Mouse (Mus musculus) embryonic facial prominence, embryonic 12.5 days (tissue): ENCODE results near the gene Gli1. TPM values are rescaled to one million over a fixed set of nuclear protein-coding genes. Genes with fewer than 3 reads are reported as not detected.
"Not testable (repeated sequence)": the region's sequence is repeated elsewhere in the genome, so short reads cannot be mapped to it uniquely, and the experiment has no call there.

Experiments
- ATAC-seq: fragments of 200-750 bp; cut with Nextera tagmentation; 2 replicates; pipeline ENCODE4 v1.8.0; 2017; ENCODE audit not compliant: insufficient number of reproducible peaks, insufficient read depth, low FRiP score, low TSS enrichment
- H3K27ac ChIP-seq: fragments of 300-500 bp; sonication (generic); 2 replicates; pipeline ENCODE4 v1.5.1; 2016; ENCODE audit warnings: mild to moderate bottlenecking
- H3K27me3 ChIP-seq: fragments of 300-500 bp; sonication (generic); 2 replicates; pipeline ENCODE4 v1.6.1; 2016; ENCODE audit warnings: mild to moderate bottlenecking, moderate library complexity
- H3K36me3 ChIP-seq: fragments of 300-500 bp; sonication (generic); 2 replicates; pipeline ENCODE4 v1.6.1; 2016; ENCODE audit warnings: mild to moderate bottlenecking
- H3K4me1 ChIP-seq: fragments of 300-500 bp; sonication (generic); 2 replicates; pipeline ENCODE4 v1.6.1; 2016
- H3K4me2 ChIP-seq: fragments of 300-500 bp; sonication (generic); replicated peaks from 2 replicates; pipeline ENCODE4 v1.6.1; 2016; ENCODE audit warnings: mild to moderate bottlenecking, moderate library complexity
- H3K4me3 ChIP-seq: fragments of 300-500 bp; sonication (generic); 2 replicates; pipeline ENCODE4 v1.5.1; 2016; ENCODE audit warnings: mild to moderate bottlenecking
- H3K9ac ChIP-seq: fragments of 300-500 bp; sonication (generic); 2 replicates; pipeline ENCODE4 v1.6.1; 2016; ENCODE audit warnings: mild to moderate bottlenecking, moderate library complexity
- H3K9me3 ChIP-seq: fragments of 300-500 bp; sonication (generic); 2 replicates; pipeline ENCODE4 v1.6.1; 2016; ENCODE audit warnings: mild to moderate bottlenecking, moderate library complexity
- WGBS: fragments of 180-500 bp; shearing (Covaris S2); methylation state at CpG from one replicate; pipeline ENCODE4 v1.1.7; 2016; 5-methylcytosine and 5-hydroxymethylcytosine counted together
- polyA plus RNA-seq: library from polyadenylated mRNA; unstranded; fragments of >200 nt; fragmentation: Nextera tagmentation; extraction: Ambion mirVana; gene quantifications from 2 replicates; pipeline ENCODE4 v1.2.1, GENCODE M21; 2016

The Gli1 gene
- polyA plus RNA-seq, 1 experiment from 2014 or later = 15.5 TPM

DNA sequence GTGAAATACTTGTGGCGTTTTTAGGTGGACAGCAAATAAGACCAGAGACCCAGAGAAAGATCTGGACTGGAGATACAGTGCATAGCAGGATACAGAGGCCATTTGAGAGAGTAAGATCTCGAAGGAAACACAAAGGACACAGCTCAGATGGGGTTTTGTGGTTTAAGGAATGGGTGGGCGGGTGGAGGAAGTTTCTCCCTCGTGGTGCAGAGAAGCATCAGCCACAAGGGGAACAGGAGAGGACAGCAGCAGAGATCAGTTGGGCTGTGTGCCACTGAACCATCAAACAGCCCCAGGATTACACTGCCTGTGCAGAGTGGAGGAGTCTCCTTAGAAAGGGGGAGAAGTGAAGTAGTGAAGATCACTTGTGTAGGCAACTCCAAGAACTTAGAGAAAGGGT lies 23.8 kb downstream of the Gli1 start:
- no peak for ATAC-seq
- H3K27ac ChIP-seq = no peak overlapping the region
- no peaks in the 10 kb centered on the region for H3K4me1 ChIP-seq
- H3K27me3 ChIP-seq = peaks cover 18% of the 10 kb centered on the region; the same call in 1 of the 2 replicates
- WGBS = 36% methylated on average over 4 of the region's 4 CpGs
- no peak overlapping the region for H3K4me3 ChIP-seq
- no peak overlapping the region for H3K9ac ChIP-seq
- H3K9me3 ChIP-seq = no peaks in the 10 kb centered on the region
- H3K36me3 ChIP-seq = no peaks in the 10 kb centered on the region
- no peak overlapping the region for H3K4me2 ChIP-seq

DNA sequence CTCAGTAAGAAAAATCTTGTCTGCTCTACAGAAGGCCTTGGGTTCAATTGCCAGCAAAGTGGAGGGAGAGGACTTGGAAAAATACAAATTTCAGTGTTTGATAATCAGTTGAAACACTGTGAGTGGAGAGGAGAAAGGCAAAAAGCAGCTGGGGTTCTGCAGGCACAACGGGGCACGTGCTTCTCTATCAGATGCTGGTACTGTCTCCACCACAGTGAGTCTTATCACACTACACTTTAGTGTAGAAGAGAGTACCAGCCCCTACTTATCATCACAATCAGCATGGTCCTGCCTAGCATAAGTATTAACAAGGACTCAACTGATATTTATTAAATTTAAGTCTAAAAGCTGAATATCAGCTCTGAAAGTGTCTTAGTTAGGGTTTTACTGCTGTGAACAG lies 24.5 kb downstream of the Gli1 start:
- no peak for ATAC-seq
- H3K27ac ChIP-seq = no peak overlapping the region
- no peaks in the 10 kb centered on the region for H3K9me3 ChIP-seq
- H3K4me2 ChIP-seq = no peak overlapping the region
- H3K9ac ChIP-seq = no peak overlapping the region
- no peaks in the 10 kb centered on the region for H3K36me3 ChIP-seq
- no peaks in the 10 kb centered on the region for H3K4me1 ChIP-seq
- H3K4me3 ChIP-seq = no peak overlapping the region
- peaks cover 12% of the 10 kb centered on the region; the same call in 1 of the 2 replicates for H3K27me3 ChIP-seq
- 80% methylated on average over 2 of the region's 2 CpGs for WGBS

DNA sequence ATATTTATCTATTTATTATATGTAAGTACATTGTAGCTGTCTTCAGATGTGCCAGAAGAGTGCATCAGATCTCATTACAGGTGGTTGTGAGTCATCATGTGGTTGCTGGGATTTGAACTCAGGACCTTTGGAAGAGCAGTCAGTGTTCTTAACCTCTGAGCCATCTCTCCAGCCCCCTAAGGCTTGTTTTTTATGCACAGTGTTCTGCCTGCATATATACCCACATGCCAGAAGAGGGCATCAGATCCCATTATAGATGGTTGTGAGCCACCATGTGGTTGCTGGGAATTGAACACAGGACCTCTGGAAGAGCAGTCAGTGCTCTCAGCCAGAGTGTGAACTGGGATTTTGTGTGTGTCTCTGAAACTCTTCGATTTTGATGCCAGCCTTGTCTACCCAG lies 26.8 kb downstream of the Gli1 start:
- WGBS = 75% methylated on average over 1 of the region's 1 CpGs

DNA sequence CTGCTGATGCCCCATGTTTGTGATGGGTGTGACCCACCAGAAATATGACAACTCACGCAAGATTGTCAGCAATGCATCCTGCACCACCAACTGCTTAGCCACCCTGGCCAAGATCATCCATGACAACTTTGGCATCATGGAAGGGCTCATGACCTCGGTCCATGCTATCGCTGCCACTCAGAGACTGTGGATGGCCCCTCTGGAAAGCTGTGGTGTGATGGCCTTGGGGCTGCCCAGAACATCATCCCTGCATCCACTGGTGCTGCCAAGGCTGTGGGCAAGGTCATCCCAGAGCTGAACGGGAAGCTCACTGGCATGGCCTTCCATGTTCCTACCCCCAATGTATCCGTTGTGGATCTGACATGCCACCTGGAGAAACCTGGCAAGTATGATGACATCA lies 28.3 kb downstream of the Gli1 start:
- not testable (repeated sequence) for H3K9ac ChIP-seq, ATAC-seq, H3K36me3 ChIP-seq, H3K4me3 ChIP-seq, H3K9me3 ChIP-seq, H3K27ac ChIP-seq, H3K4me2 ChIP-seq, H3K27me3 ChIP-seq, H3K4me1 ChIP-seq
- WGBS = 86% methylated on average over 5 of the region's 5 CpGs

More for the DNA sequence above, 26.8 kb downstream of the Gli1 start:
- H3K27ac ChIP-seq, H3K27me3 ChIP-seq, H3K9ac ChIP-seq, H3K4me2 ChIP-seq, H3K4me3 ChIP-seq, H3K36me3 ChIP-seq, H3K4me1 ChIP-seq, ATAC-seq, H3K9me3 ChIP-seq: not testable (repeated sequence)

DNA sequence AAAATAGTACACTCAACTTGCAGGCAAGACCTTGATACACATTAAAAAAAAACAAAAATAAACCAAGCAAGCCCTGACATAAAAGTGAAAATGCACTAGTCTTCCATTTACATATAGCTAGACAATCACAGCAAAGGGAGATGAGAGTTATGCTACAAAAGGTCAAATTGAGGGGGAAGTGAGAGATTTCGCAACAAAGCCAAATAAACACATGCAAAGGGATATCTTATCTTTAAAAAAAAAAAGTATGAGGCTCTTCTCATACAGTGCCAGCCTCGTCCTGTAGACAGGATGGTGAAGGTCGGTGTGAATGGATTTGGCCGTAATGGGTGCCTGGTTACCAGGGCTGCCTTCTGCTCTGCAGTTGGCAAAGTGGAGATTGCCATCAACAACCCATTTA lies 28.9 kb downstream of the Gli1 start:
- Histone ChIP-seq H3K27me3 (no peaks in the 10 kb centered on the region), H3K36me3 (peaks cover 15% of the 10 kb centered on the region)
- ATAC-seq = no peak

DNA sequence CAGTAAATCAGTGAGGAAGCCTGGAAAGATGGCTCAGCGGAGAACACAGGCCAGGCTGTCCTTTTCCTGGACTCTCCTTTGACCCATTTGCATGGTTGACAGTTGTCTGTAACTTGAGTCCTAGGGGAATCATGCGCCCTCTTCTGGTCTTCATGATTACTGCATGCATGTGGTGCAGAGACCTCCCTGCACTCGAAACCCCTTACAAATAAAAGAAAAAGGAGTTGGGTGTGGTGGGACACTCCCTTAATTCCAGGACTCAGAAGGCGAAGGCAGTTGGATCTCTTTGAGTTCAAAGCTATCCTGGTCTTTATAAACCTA lies 29.5 kb downstream of the Gli1 start:
- peaks cover 10% of the 10 kb centered on the region for H3K4me1 ChIP-seq
- H3K27ac ChIP-seq = 0 out of 2 replicates have a peak overlapping the region, but pooled peaks have one; percentile 58
- under 1% methylated on average over 4 of the region's 4 CpGs for WGBS
- peak overlapping the region; percentile 43; the same call in 1 of the 2 replicates for H3K9ac ChIP-seq
- H3K4me2 ChIP-seq = peak overlapping the region; percentile 77
- no peaks in the 10 kb centered on the region for H3K27me3 ChIP-seq
- H3K36me3 ChIP-seq = peaks cover 20% of the 10 kb centered on the region
- H3K9me3 ChIP-seq = no peaks in the 10 kb centered on the region
- peak overlapping the region; percentile 84 for H3K4me3 ChIP-seq
- ATAC-seq = 0 out of 2 replicates have a peak, but pooled peaks have one; percentile 55

More for the DNA sequence above, 28.9 kb downstream of the Gli1 start:
- no peaks in the 10 kb centered on the region for H3K9me3 ChIP-seq
- H3K9ac ChIP-seq = no peak overlapping the region
- WGBS = 68% methylated on average over 4 of the region's 4 CpGs
- H3K27ac ChIP-seq = no peak overlapping the region
- H3K4me1 ChIP-seq = peaks cover 10% of the 10 kb centered on the region
- no peak overlapping the region for H3K4me2 ChIP-seq
- H3K4me3 ChIP-seq = no peak overlapping the region

GRCm38 (mm10) chr10:127311476-127312355 lies 30.1 kb downstream of the Gli1 start, which contains the start of gene Mars:
Gene Mars, minus strand, starts transcription at chr10:127311786.
- Histone ChIP-seq H3K4me1 (peaks cover 10% of the 10 kb centered on the region), H3K4me3 (peak within 1 kb of the TSS; percentile 84), H3K9ac (peak within 1 kb of the TSS; percentile 78), H3K27ac (peak within 1 kb of the TSS; percentile 58), H3K9me3 (no peaks in the 10 kb centered on the region), H3K36me3 (peaks cover 26% of the 10 kb centered on the region), H3K27me3 (no peaks in the 10 kb centered on the region), H3K4me2 (peak within 1 kb of the TSS; percentile 77)
- WGBS = under 1% methylated on average over 65 of the region's 65 CpGs
- ATAC-seq = peak; percentile 93

GRCm38 (mm10) chr10:127310523-127311475 lies 31.0 kb downstream of the Gli1 start:
- WGBS = 39% methylated on average over 23 of the region's 23 CpGs
- Histone ChIP-seq H3K27me3 (no peaks in the 10 kb centered on the region), H3K4me3 (peak overlapping the region; percentile 84), H3K4me2 (peak overlapping the region; percentile 77), H3K9ac (peak overlapping the region; percentile 78), H3K9me3 (no peaks in the 10 kb centered on the region), H3K36me3 (peaks cover 36% of the 10 kb centered on the region), H3K27ac (peak overlapping the region; percentile 58; the same call in 1 of the 2 replicates), H3K4me1 (peaks cover 10% of the 10 kb centered on the region)
- ATAC-seq = peak; percentile 54

DNA sequence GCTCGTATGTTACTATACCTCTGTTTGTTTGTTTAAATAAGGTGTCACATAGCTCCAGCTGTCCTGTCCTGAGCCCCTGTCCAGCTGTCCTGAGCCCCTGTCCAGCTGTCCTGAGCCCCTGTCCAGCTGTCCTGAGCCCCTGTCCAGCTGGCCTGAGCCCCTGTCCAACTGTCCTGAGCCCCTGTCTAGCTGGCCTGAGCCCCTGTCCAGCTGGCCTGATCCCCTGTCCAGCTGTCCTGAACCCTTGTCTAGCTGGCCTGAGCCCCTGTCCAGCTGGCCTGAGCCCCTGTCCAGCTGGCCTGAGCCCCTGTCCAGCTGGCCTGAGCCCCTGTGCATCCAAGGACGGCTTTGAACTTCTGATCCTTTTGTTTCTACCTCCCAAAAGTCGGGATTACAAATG lies 32.6 kb downstream of the Gli1 start:
- H3K4me2 ChIP-seq, H3K9me3 ChIP-seq, H3K27me3 ChIP-seq, H3K4me3 ChIP-seq, H3K27ac ChIP-seq, ATAC-seq, H3K4me1 ChIP-seq, H3K9ac ChIP-seq: not testable (repeated sequence)
- peaks cover 52% of the 10 kb centered on the region for H3K36me3 ChIP-seq
- 83% methylated on average over 3 of the region's 3 CpGs for WGBS

- Histone ChIP-seq H3K4me2 (no peak overlapping the region), H3K4me1 (no peaks in the 10 kb centered on the region), H3K27me3 (no peaks in the 10 kb centered on the region), H3K9me3 (no peaks in the 10 kb centered on the region), H3K4me3 (no peak overlapping the region), H3K36me3 (peaks cover 93% of the 10 kb centered on the region), H3K27ac (no peak overlapping the region), H3K9ac (no peak overlapping the region)
- no peak for ATAC-seq
- WGBS = 91% methylated on average over 11 of the region's 11 CpGs
Measured at GRCm38 (mm10) chr10:127303136-127303535, 38.6 kb downstream of the Gli1 start.

- ATAC-seq = no peak
- Histone ChIP-seq H3K4me2 (no peak overlapping the region), H3K27me3 (no peaks in the 10 kb centered on the region), H3K9ac (no peak overlapping the region), H3K9me3 (no peaks in the 10 kb centered on the region), H3K4me3 (no peak overlapping the region), H3K27ac (no peak overlapping the region), H3K36me3 (peaks cover 93% of the 10 kb centered on the region), H3K4me1 (no peaks in the 10 kb centered on the region)
- WGBS = 92% methylated on average over 6 of the region's 6 CpGs
Measured at GRCm38 (mm10) chr10:127300361-127300760, 41.4 kb downstream of the Gli1 start.
